Mouse (Mus musculus) kidney, postnatal 0 days (tissue): ENCODE measurements around the gene 1810049J17Rik. TPM values are rescaled to one million over a fixed set of nuclear protein-coding genes. Genes with fewer than 3 reads are reported as not detected.
A peak's percentile ranks its signal among the peaks of the same experiment; 100 is the strongest.

Source experiments
- ATAC-seq: fragments of 200-750 bp; cut with Nextera tagmentation; replicated peaks from 2 replicates; pipeline ENCODE4 v1.8.0; 2017; ENCODE audit warnings: low read depth, moderate number of reproducible peaks, moderate TSS enrichment, moderate library complexity; ENCODE audit not compliant: low FRiP score
- DNase-seq: peaks from one replicate; pipeline ENCODE4 v3.0.0-alpha.2; 2016; ENCODE audit warnings: low spot score
- H3K27ac ChIP-seq: fragments of 300-500 bp; sonication (generic); 2 replicates; pipeline ENCODE4 v1.5.1; 2014; ENCODE audit warnings: mild to moderate bottlenecking
- H3K27me3 ChIP-seq: fragments of 300-500 bp; sonication (generic); 2 replicates; pipeline ENCODE4 v1.6.1; 2014; ENCODE audit warnings: low read length, mixed read lengths; ENCODE audit not compliant: insufficient read depth
- H3K36me3 ChIP-seq: fragments of 300-500 bp; sonication (generic); 2 replicates; pipeline ENCODE4 v1.6.1; 2014; ENCODE audit warnings: low read length, mixed read lengths; ENCODE audit not compliant: insufficient read depth
- H3K4me1 ChIP-seq: fragments of 300-500 bp; sonication (generic); replicated peaks from 2 replicates; pipeline ENCODE4 v1.6.1; 2014; ENCODE audit warnings: antibody characterized with exemption, low read length, mixed read lengths; ENCODE audit not compliant: insufficient read depth
- H3K4me2 ChIP-seq: fragments of 300-500 bp; sonication (generic); 2 replicates; pipeline ENCODE4 v1.6.1; 2014; ENCODE audit warnings: mild to moderate bottlenecking, low read length, moderate library complexity, mixed read lengths
- H3K4me3 ChIP-seq: fragments of 300-500 bp; sonication (generic); replicated peaks from 2 replicates; pipeline ENCODE4 v1.5.1; 2014; ENCODE audit warnings: low read depth, low read length
- H3K9ac ChIP-seq: fragments of 300-500 bp; sonication (generic); 2 replicates; pipeline ENCODE4 v1.6.1; 2014; ENCODE audit warnings: low read depth, low read length
- H3K9me3 ChIP-seq: fragments of 300-500 bp; sonication (generic); replicated peaks from 2 replicates; pipeline ENCODE4 v1.6.1; 2016; ENCODE audit warnings: low read length, inconsistent platforms, mixed read lengths
- CTCF ChIP-seq: IDR thresholded peaks from 2 replicates; pipeline ENCODE4 v1.5.1; 2016; ENCODE audit warnings: antibody characterized with exemption, low read depth, mild to moderate bottlenecking, moderate library complexity
- WGBS: fragments of 180-500 bp; shearing (Covaris S2); extraction: QIAGEN DNeasy Blood & Tissue Kit; methylation state at CpG from one replicate; pipeline ENCODE4 v1.1.7; 2014; 5-methylcytosine and 5-hydroxymethylcytosine counted together
- polyA plus RNA-seq: library from polyadenylated mRNA; unstranded; fragments of >200 nt; fragmentation: Nextera tagmentation; extraction: Ambion mirVana; gene quantifications from 2 replicates; pipeline ENCODE4 v1.2.1, GENCODE M21; 2015

The 1810049J17Rik gene
- polyA plus RNA-seq, 1 experiment from 2014 or later, result 0.45 TPM

DNA sequence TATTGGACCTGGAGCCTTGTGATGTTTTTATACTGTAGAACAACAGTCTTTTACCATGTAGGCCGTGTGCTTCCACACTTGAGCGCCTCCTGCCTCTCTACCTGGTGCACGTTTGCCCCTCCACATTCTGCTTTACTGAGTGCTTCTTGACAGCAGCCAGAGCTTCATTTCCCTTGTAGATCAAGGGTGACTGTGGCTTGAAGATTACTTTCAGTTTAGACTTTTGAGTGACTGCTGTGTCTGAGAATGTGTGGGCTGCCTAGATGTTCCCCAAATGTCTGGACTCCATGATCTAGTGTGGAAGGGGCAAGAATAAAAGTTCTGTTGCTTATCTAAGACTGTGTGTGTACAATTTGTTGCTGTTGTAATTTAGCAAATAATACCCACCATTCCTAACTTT lies 27.3 kb upstream of the 1810049J17Rik start:
- H3K9me3 ChIP-seq, result no peaks in the 10 kb centered on the region
- no peak for TF ChIP-seq CTCF
- DNase-seq (no peak), ATAC-seq (no peak)
- H3K36me3 ChIP-seq, result peaks cover 29% of the 10 kb centered on the region
- no peaks in the 10 kb centered on the region for H3K27me3 ChIP-seq
- H3K9ac ChIP-seq, result no peak overlapping the region
- H3K4me2 ChIP-seq, result no peak overlapping the region
- no peak overlapping the region for H3K4me3 ChIP-seq
- no peaks in the 10 kb centered on the region for H3K4me1 ChIP-seq
- 61% methylated on average over 3 of the region's 3 CpGs for WGBS
- no peak overlapping the region for H3K27ac ChIP-seq

DNA sequence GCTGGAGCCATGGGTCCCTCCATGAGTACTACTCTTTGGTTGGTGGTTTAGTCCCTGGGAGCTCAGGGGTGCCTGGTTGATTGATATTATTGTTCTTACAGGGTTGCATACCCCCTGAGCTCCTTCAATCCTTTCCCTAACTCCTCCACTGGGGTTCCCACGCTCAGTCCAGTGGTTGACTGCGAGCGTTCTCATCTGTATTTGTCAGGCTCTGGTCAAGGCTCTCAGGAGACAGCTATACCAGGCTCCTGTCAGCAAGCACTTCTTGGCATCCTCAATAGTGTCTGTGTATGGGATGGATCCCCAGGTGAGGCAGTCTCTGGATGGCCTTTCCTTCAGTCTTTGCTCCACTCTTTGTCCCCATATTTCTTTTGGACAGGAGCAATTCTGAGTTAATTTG lies 25.2 kb upstream of the 1810049J17Rik start:
- DNase-seq (no peak), ATAC-seq (no peak)
- Histone ChIP-seq H3K4me1 (no peaks in the 10 kb centered on the region), H3K36me3 (peaks cover 18% of the 10 kb centered on the region), H3K4me3 (no peak overlapping the region), H3K27ac (no peak overlapping the region), H3K27me3 (no peaks in the 10 kb centered on the region), H3K9me3 (no peaks in the 10 kb centered on the region), H3K4me2 (no peak overlapping the region), H3K9ac (no peak overlapping the region)
- TF ChIP-seq CTCF, result no peak
- WGBS, result 91% methylated on average over 3 of the region's 3 CpGs

DNA sequence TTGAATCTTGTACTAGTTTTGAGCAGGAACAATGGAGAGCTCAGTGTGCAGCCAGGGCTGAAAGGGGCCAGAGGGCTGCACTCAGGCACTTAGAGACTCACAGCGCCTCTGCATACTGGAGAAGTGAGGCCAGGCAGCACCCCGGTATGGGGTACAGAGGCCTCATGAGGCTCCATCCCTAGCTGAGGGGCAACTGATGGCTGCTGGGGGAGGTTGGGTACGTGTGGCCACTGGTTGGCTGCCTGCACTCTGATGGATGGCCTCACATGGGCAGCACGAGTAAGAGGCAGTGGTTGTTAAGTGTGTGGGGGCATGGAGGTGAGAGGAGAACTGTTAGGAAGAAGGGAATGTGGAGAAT lies 19.7 kb upstream of the 1810049J17Rik start:
- Histone ChIP-seq H3K27ac (no peak overlapping the region), H3K4me2 (no peak overlapping the region), H3K4me3 (no peak overlapping the region), H3K9me3 (no peaks in the 10 kb centered on the region), H3K27me3 (no peaks in the 10 kb centered on the region), H3K36me3 (peaks cover 4% of the 10 kb centered on the region; the same call in 1 of the 2 replicates), H3K9ac (no peak overlapping the region), H3K4me1 (no peaks in the 10 kb centered on the region; the same call in 1 of the 2 replicates)
- DNase-seq, result no peak
- WGBS, result 59% methylated on average over 4 of the region's 4 CpGs
- no peak for TF ChIP-seq CTCF
- ATAC-seq, result no peak

DNA sequence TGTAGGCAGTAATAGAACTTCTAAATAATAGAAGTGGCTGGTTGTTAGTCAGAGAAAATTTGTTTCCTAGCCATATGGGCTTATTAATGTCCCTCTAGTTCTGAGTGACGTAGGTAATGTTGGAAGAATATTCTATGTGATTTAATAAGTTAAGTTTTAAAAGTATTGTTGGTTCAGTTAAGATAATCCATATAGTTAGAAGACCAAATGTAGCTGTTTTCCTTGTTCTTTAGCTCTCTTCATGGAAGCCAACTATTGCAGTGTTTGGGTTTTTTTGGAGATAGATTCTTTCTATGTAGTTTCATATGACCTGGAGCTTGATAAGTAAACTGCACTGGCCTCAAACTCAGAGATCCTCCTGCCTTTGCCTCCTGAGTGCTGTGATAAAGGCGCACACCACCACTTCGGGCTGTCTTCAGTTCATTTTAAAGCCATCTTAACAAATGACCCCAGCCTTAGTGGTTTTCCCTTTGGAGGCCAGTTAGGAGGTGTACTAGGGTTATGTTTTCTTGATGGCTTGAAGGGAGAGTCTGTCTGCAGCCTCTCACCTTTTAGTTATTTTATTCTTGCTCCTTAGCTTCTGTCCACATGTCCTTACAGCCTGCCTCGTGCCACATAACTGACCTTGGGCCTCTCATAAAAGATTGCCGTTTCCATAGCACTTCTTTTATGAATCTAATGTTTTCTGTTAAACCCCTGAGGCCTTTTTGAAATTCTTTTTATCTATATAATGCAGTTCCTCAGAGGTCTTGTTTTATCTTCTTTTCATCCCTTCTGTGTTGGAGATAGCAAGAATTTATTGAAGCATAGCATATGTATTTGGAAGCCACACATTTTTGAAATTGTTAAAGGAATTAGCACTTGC lies 19.1 kb upstream of the 1810049J17Rik start:
- Histone ChIP-seq H3K36me3 (peaks cover 4% of the 10 kb centered on the region; the same call in 1 of the 2 replicates), H3K9ac (no peak overlapping the region), H3K4me2 (no peak overlapping the region), H3K27me3 (no peaks in the 10 kb centered on the region), H3K27ac (no peak overlapping the region), H3K4me1 (no peaks in the 10 kb centered on the region; the same call in 1 of the 2 replicates), H3K4me3 (no peak overlapping the region), H3K9me3 (no peaks in the 10 kb centered on the region)
- no peak for DNase-seq
- ATAC-seq, result no peak
- WGBS, result 66% methylated on average over 5 of the region's 5 CpGs
- TF ChIP-seq CTCF, result no peak

- Histone ChIP-seq H3K27ac (no peak overlapping the region), H3K4me2 (no peak overlapping the region), H3K4me1 (no peaks in the 10 kb centered on the region; the same call in 1 of the 2 replicates), H3K9ac (no peak overlapping the region), H3K36me3 (no peaks in the 10 kb centered on the region), H3K9me3 (no peaks in the 10 kb centered on the region), H3K27me3 (no peaks in the 10 kb centered on the region), H3K4me3 (no peak overlapping the region)
- TF ChIP-seq CTCF, result no peak
- DNase-seq (no peak), ATAC-seq (no peak)
- WGBS, result 51% methylated on average over 3 of the region's 3 CpGs
Observed at GRCm38 (mm10) chr15:12337779-12338137, 16.1 kb upstream of the 1810049J17Rik start.

DNA sequence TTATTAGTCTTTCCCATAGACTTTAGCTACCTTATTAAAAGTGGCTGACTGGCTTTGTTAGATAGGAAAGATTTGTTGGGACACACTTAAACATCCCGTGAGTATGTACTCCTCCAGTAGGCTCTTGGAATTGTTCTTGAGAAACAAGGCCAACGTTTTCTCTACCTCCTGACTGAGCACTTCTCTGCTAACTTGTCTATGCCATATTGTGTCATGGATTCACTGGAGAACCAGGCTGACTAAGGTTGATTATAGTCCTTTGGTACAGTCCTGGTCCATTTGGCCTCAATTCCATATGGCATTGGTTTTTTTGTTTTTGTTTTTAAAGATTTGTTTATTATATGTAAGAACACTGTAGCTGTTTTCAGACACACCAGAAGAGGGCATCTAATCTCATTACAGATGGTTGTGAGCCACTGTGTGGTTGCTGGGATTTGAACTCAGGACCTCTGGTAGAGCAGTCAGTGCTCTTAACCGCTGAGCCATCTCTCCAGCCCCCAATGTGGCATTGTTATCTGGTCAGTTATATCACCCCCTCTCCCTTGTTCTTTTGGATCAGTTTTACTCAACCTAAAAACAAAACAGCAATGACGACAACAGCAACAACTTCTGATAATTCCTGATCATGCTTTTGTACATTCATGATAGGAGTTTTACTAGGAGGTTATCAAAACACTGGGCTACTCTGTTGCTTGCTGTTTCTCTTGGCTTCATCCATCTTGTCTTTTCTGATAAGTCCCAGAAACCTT lies 15.5 kb upstream of the 1810049J17Rik start:
- H3K4me3 ChIP-seq, result no peak overlapping the region
- WGBS, result 77% methylated on average over 4 of the region's 4 CpGs
- H3K9ac ChIP-seq, result no peak overlapping the region
- H3K27ac ChIP-seq, result no peak overlapping the region
- H3K4me2 ChIP-seq, result no peak overlapping the region
- H3K36me3 ChIP-seq, result no peaks in the 10 kb centered on the region
- H3K4me1 ChIP-seq, result no peaks in the 10 kb centered on the region; the same call in 1 of the 2 replicates
- no peaks in the 10 kb centered on the region for H3K27me3 ChIP-seq
- ATAC-seq (no peak), DNase-seq (peak; percentile 36)
- no peak for TF ChIP-seq CTCF
- H3K9me3 ChIP-seq, result no peaks in the 10 kb centered on the region
